Mouse (Mus musculus): ENCODE results near the gene Gpr12. TPM values are rescaled to one million over a fixed set of nuclear protein-coding genes. Genes with fewer than 3 reads are reported as not detected.
A peak's percentile ranks its signal among the peaks of the same experiment; 100 is the strongest.
"Not testable (repeated sequence)": the region's sequence is repeated elsewhere in the genome, so short reads cannot be mapped to it uniquely, and the experiment has no call there.

The Gpr12 gene
- total RNA-seq, 2 experiments from 2014 or later = 37.6 to 38.1 TPM

DNA sequence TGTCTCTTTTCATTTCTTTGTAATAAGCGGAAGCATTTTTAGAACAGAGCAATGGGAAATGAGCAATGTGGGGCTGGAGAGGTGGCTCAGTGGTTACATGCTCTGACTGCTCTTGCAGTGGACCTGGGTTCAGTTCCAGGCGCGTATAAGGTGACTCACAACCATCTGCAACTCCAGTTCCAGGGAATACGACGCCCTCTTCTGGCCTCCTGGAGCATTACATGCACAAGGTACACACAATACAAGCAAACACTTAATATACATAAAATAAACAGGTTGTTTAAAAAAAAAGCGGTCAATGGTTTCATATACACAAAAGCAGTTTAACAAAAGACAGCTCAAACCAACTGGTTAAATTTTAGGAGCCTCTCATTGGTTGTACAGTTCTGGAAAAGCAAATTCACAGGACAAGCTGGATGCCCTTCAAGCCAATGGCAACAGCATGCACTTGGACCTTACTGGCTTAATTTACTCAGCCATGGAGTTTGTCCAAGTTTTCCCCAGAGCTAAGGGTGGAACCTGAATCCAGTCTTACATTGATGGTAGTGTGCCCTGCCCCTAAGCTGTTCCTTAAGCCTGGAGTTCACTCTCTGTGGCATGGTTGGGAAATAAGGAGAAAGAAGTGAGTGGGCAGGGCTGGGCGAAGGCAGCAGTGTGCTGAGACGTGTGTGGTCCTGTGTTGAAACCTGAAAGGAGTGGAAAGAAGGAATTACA lies 1.5 kb upstream of the Gpr12 start:
- DNase-seq = no peak

DNA sequence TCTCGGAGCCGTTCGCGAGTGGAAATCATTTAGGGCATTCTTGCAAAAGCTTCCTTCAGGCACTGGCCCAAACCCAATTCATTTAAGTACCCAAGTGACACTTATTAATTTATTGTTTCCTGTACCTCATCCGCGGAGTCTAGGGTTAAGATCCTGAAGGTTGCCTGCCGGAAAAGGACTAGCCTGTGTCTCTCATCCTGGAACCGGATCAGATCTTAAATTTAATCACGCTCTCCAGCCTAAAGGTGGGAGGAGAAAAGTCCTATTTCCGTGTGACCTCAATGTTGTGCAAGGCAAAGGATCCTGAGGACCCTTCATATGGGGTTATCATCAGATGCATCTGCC lies 240 bp upstream of the Gpr12 start:
- no peak for DNase-seq

DNA sequence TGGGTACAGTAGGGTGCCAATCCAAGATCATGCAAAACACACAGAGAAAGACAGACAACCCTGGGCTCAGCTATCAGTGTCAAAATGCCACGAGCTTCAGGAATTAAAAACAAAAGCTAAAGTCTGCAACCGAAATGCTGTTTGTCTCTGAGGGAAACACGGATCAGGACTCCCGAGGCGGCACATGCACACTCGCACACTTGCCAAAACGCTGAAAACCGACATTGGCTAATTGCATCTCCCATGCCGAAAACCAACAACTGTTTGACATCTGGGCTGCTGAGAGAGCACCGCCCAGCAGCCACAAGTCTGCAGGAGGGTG lies 922 bp downstream of the Gpr12 start:
- peak; percentile 31 to 38 for DNase-seq

DNA sequence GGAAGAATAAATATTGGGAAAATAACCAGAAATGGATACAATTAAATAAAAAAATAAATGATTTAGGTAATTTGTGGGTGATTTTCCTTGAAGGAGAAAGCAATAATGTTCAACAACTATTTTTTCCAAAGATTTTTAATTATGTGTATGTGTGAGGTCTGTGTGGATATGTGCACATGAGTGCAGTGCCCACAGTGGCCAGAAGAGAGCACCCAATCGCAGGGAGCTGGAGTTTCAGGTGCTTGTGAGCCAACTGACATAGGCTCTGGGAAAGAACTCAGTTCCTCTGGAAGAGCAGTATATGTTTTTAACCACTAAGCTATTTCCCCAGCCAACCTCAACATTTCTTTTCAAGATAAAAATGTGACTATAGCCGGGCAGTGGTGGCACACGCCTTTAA lies 8.4 kb downstream of the Gpr12 start:
- no peak for DNase-seq

DNA sequence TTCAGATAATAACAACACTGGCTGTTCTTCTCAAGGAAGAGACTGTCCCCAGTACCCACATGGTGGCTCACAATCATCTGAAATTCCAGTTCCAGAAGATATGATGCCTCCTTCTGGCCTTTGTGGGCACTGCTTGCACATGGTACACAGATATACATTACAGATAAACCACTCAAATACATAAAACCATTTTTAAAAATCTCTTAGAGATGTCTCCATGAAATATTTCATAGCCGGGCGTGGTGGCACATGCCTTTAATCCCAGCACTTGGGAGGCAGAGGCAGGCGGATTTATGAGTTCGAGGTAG lies 12.3 kb downstream of the Gpr12 start:
- DNase-seq = not testable (repeated sequence)

DNA sequence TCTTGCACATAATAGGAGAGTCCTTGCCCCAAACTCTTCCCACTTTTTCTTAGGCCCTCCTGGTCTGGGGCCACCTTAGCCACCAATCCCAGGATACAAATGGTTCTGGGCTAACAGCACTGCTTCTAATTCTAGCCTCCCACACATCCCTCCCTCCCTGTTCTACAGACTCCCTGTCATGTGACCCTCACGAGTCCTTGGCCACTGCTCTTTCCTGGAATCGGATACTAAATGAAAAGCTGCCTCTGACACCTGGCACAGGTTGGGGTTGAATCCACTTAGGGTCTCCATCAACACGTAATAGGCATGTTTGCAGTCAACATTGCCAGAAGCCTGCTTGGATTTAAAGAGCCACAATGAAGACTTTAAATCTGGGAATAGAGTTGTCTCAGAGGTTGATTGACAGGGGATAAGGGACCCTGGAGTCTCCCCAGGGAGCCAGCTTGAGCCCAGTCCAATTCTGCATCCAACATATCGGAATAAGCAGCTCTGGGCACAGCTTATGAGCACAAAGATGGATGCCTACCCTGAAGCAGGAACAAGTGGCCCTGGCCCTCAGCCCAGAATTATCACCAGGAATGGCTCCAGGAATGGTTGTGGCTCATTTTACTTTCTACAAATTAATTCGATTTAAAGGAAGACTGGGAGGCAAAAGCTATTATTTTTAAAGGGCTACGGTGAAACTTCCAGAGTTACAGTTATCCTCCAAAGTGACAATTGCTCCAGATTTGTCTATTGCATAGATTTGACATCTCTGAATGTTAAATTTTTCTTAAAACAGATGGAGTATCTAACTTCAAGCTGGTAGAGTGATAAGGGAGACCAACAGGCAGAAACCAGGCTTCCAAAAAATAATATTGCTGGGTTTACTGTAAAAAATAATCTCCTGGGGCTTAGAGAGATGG lies 13.0 kb downstream of the Gpr12 start:
- DNase-seq = peak; percentile 75

DNA sequence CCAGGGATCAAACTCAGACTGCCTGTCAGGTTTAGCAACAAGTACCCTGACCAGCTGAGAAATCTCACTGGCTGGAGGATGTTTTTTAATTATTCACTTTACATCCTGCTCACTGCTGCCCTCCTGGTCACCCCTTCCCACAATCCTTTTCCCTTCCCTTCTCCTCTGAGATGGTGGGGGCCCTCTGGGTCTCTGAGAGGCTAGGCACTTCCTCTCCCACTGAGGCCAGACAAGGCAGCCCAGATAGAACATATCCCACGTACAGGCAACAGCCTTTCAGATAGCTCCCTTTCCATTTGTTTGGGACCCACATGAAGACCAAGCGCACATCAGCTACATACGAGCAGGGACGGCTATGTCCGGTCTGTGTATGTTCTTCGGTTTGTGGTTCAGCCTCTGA lies 14.9 kb downstream of the Gpr12 start:
- not testable (repeated sequence) for DNase-seq

DNA sequence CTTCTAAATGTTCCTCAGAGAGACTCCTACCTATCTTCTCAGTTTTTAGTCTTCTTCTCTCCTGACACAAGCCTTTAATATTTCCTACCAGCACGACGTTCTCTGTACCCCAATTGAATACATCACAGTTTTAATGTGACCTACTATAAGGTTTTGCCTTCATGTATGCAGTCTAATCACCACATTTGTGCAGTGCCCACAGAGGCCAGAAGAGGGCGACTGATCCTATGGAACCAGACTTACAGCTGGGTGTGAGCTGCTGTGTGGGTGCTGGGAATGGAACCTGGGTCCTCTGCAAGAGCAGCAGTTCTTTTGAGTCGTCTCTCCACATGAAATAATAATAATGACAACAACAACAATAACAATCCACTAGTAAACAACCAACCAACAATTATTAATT lies 18.0 kb downstream of the Gpr12 start:
- DNase-seq = no peak

DNA sequence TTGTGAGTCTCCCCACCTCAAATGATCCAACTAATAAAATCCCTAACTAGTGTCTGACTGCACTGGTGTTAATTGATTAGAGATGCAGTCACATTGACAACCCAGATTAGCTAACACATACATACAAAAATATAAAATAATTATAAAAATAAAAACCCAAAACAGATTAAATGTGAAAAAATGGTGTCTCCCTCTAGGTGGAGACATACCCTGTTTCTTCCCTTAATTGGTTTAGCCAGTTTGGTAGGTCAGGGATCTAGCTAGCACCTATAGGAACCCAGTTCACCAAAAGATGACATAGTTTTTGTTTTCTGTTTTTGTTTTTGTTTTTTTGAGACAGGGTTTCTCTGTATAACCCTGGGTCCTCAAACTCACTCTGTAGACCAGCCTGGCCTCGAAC lies 20.8 kb downstream of the Gpr12 start:
- DNase-seq = no peak

DNA sequence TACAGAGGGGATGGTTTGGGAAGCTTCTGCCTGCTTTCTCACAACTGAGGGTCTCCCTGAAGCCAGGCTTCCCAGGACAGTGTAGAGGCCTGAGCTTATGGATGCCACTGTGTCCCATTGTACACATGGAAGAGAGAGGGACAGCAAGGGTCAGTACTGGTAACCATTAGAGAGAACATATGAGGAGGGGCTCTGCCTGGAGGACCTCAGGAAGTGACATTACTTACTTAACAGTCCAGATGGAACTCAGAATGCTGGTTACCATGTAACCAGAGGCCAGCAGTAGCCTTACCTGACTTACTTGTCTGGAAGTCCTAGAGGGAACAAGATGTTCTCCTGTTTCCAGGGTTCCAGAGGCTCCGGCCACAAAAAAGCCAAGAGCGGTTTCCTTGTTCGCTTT lies 29.2 kb downstream of the Gpr12 start, which contains the start of gene Gm3415:
Gm3415 (plus strand) TSS at position 301 of the 400 bp plus-strand sequence.
- DNase-seq = not testable (repeated sequence)

DNA sequence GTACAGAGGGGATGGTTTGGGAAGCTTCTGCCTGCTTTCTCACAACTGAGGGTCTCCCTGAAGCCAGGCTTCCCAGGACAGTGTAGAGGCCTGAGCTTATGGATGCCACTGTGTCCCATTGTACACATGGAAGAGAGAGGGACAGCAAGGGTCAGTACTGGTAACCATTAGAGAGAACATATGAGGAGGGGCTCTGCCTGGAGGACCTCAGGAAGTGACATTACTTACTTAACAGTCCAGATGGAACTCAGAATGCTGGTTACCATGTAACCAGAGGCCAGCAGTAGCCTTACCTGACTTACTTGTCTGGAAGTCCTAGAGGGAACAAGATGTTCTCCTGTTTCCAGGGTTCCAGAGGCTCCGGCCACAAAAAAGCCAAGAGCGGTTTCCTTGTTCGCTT lies 47.7 kb downstream of the Gpr12 start, which contains the start of gene Gm3409:
Gm3409 (plus strand) TSS at position 301 of the 400 bp plus-strand sequence.
- not testable (repeated sequence) for DNase-seq

Other genes starting within 250 kb of the Gpr12 start
- gene Wasf3, start 200.3 kb downstream of the Gpr12 start, total RNA-seq (2021) = 100 to 1,000 TPM; 104 to 106 TPM
- not detected for gene Gm6408, start 103.3 kb downstream of the Gpr12 start, total RNA-seq (2021)
- gene Gm6370, start 93.9 kb downstream of the Gpr12 start, total RNA-seq (2021) = not detected
- not detected for gene 4930449I24Rik, start 82.8 kb downstream of the Gpr12 start, total RNA-seq (2021)
- not detected for gene Gm3402, start 71.1 kb downstream of the Gpr12 start, total RNA-seq (2021)
- gene Gm3404, start 59.4 kb downstream of the Gpr12 start, total RNA-seq (2021) = not detected
- gene Gm3409, start 47.6 kb downstream of the Gpr12 start, total RNA-seq (2021) = not detected
- gene Gm3415, start 29.1 kb downstream of the Gpr12 start, total RNA-seq (2021) = not detected
- 10 to 100 TPM; 56.3 to 59.2 TPM for gene Usp12, start 209.8 kb upstream of the Gpr12 start, total RNA-seq (2021)
- gene Rpl21, start 247.7 kb upstream of the Gpr12 start, total RNA-seq (2021) = 100 to 1,000 TPM; 185 to 197 TPM